Mouse (Mus musculus) liver, adult 2 months (tissue): ENCODE measurements around the gene Irgq.

Source experiments
- CTCF ChIP-seq: fragments of 200-500 bp; IDR thresholded peaks from 2 replicates; pipeline ENCODE4 v1.5.1; 2011; ENCODE audit warnings: low read depth, low read length, control low read depth
- POLR2A ChIP-seq: fragments of 200-500 bp; IDR thresholded peaks from 2 replicates; pipeline ENCODE4 v1.6.1; 2011; ENCODE audit warnings: low read length, control low read depth; ENCODE audit not compliant: insufficient read depth; ENCODE audit errors: extremely low read depth

DNA sequence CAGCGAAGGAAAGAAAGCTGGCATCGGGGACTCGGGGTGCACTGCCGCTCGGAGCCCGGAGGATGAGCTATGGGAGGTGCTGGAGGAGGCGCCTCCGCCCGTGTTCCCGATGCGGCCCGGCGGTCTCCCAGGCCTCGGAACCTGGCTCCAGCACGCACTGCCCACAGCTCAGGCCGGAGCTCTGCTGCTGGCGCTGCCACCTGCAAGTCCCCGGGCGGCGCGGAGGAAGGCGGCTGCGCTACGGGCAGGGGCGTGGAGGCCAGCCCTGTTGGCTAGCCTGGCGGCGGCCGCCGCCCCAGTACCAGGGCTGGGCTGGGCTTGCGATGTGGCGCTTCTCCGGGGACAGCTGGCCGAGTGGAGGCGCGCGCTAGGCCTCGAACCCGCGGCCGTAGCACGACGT lies 3.3 kb downstream of the Irgq start:
- TF ChIP-seq CTCF, result no peak
- no peak for TF ChIP-seq POLR2A
